Mouse (Mus musculus) urinary bladder, postnatal 4 days (tissue): ENCODE measurements around the gene Gnai2.
A peak's percentile ranks its signal among the peaks of the same experiment; 100 is the strongest.
"Not testable (repeated sequence)": the region's sequence is repeated elsewhere in the genome, so short reads cannot be mapped to it uniquely, and the experiment has no call there.

Experiments used
- DNase-seq, 2 experiments: peaks; one replicate each; pipeline ENCODE4 v3.0.0; 2021 to 2022; ENCODE audit warnings: low spot score in 2 of 2

Gnai2 gene

GRCm38 (mm10) chr9:107587833-107588639, 47.1 kb downstream of the Gnai2 start:
- DNase-seq, result no peak

GRCm38 (mm10) chr9:107586974-107587832, 48.0 kb downstream of the Gnai2 start, which contains the start of gene Ifrd2:
TSS of gene Ifrd2 (plus strand) at chr9:107587642.
- peak; percentile 92 to 94 for DNase-seq

GRCm38 (mm10) chr9:107586504-107586903, 48.7 kb downstream of the Gnai2 start:
- no peak for DNase-seq

GRCm38 (mm10) chr9:107583174-107583573, 52.0 kb downstream of the Gnai2 start:
- DNase-seq, result no peak

DNA sequence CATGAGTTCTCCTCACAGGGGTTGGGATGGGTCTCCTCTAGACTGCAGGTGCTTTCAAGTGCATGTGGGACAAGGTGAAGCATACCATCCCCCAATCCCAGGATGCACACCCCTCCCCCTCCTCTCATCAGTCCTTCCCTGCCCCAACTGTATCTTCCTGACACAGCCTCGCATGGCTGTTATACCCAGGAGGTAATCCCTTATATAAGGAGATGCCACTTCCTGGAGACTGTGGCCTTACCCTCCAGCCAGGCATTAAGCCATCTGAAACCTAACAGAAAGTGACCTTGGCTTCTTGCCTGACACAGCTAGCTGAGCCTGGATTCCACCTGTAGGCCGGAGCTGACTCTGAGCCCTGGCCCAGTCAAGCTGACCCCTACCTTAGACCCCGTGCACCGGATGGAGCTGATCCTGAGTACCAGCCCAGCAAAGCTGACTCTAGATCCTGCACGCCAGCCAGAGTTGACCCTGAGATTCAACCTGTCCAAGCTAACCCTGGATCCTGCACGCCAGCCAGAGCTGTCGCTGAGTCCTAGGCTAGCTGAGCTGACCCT, 52.6 kb downstream of the Gnai2 start:
- no peak for DNase-seq

- DNase-seq, result no peak
Measured at GRCm38 (mm10) chr9:107581584-107581983, 53.6 kb downstream of the Gnai2 start.

- DNase-seq, result peak; percentile 87 to 91
Measured at GRCm38 (mm10) chr9:107580501-107581317, 54.5 kb downstream of the Gnai2 start, which contains the start of gene Hyal3. TSS of gene Hyal3 (plus strand) at chr9:107580818.

GRCm38 (mm10) chr9:107579023-107579900, 55.9 kb downstream of the Gnai2 start:
- no peak for DNase-seq

GRCm38 (mm10) chr9:107578587-107578986, 56.6 kb downstream of the Gnai2 start, which contains the start of gene Naa80:
TSS of gene Naa80 (plus strand) at chr9:107578887.
- DNase-seq, result no peak

DNA sequence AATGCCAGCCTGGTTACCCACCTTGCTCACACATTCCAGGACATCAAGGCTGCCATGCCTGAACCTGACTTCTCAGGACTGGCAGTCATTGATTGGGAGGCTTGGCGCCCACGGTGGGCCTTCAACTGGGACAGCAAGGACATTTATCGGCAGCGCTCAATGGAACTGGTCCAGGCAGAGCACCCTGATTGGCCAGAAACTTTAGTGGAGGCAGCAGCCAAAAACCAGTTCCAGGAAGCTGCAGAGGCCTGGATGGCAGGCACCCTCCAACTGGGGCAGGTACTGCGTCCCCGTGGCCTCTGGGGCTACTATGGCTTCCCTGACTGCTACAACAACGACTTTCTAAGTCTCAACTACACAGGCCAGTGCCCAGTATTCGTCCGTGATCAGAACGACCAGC, 57.3 kb downstream of the Gnai2 start:
- DNase-seq, result no peak

- DNase-seq, result peak; percentile 83 to 88
Measured at GRCm38 (mm10) chr9:107576357-107577107, 58.6 kb downstream of the Gnai2 start, which contains the start of gene Hyal1. TSS of gene Hyal1 (plus strand) at chr9:107576927.

GRCm38 (mm10) chr9:107575579-107576356, 59.4 kb downstream of the Gnai2 start:
- DNase-seq, result peak in 1 of 2 experiments; percentile 58

DNA sequence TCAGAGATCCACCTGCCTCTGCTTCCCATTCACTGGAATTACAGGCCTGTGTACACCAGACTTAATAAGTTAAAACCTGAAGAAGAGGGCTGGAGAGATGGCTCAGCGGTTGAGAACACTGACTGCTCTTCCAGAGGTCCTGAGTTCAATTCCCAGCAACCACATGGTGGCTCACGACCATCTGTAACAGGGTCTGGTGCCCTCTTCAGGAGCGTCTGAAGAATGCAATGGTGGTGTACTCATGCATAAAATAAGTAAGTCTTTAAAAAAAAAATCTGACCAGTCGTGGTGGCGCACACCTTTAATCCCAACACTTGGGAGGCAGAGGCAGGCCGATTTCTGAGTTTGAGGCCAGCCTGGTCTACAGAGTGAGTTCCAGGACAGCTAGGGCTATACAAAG, 61.4 kb downstream of the Gnai2 start:
- DNase-seq, result not testable (repeated sequence)

- no peak for DNase-seq
Measured at GRCm38 (mm10) chr9:107572327-107572662, 62.9 kb downstream of the Gnai2 start.

DNA sequence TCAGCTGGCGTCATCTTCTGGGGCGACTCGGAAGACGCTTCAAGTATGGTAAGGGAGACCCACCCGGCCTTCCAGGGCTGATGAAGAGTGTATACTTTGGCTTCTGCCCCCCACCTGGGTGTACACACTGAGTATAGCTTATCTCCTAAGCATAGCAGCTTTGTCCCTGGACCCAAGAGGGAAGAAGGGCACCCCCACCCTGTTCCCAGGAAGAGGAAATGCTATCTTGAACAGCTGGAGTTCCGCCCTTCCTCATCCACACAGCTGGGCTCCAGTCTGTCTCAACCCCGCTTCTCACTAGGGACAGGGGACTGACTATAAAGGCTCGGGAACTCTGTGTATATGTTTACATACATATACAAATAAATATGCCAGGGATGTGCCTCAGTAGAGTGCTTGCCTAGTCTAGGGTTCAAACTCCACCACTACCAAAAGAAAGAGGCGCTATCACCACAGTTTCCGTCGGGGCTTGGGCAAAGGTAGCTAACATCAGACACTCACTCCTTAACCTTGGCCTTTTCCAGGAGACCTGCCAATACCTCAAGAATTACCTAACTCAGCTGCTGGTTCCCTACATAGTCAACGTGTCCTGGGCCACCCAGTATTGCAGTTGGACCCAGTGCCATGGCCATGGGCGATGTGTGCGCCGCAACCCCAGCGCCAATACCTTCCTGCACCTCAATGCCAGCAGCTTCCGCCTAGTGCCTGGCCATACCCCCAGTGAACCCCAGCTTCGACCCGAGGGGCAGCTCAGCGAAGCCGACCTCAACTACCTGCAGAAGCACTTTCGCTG, 63.4 kb downstream of the Gnai2 start:
- no peak for DNase-seq

DNA sequence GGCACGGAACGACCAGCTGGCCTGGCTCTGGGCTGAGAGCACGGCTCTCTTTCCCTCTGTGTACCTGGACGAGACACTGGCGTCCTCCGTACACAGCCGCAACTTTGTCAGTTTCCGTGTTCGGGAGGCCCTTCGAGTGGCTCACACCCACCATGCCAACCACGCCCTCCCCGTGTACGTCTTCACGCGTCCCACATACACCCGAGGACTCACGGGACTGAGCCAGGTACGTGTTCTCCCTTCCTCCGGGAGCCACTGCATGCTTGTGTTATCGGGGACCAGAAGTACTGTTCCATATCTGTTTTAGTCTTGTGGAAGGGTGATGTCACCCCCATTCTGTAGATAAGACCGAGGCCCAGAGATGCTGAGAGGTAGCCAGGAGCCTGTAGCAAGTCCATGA, 64.3 kb downstream of the Gnai2 start:
- DNase-seq, result no peak

DNA sequence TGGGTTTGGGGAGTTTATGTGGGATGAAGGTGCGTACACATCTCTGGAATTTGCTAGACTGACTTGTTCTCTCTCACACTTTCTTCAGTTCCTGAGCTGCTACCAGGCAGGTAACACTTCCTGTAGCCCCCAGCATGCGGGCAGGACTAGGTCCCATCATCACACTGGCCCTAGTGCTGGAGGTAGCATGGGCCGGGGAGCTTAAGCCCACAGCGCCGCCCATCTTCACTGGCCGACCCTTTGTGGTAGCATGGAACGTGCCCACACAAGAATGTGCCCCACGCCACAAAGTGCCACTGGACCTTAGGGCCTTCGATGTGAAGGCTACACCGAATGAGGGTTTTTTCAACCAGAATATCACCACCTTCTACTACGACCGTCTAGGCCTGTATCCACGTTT, 65.2 kb downstream of the Gnai2 start:
- no peak for DNase-seq

DNA sequence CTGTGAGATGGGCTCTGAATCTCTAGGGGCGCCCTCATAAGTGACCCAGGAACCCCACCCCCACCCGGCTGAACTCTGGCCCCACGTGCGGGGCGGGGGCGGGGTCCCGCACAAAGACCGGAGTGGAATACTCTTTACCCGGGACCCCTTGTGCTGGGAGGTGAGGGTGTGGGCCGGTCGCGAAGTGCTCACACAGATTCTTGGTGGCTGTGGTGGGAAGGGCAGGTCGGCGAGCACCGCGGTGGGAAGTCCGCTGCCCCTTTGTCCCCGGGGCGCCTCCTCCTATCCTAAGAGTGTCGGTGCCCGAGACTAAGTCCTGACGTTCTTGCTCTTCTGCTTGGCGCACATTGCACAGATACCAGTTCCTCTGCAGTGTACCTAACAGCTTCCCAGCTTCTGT, 65.9 kb downstream of the Gnai2 start:
- DNase-seq, result peak in 1 of 2 experiments; percentile 55
